Mouse (Mus musculus): ENCODE measurements at regions not wholly inside any gene's neighbourhood (a gene's known extent, or its start where the extent isn't known, plus 50 kb on each side); places are given as distances from the start of the nearest gene placed in this dataset.

DNA sequence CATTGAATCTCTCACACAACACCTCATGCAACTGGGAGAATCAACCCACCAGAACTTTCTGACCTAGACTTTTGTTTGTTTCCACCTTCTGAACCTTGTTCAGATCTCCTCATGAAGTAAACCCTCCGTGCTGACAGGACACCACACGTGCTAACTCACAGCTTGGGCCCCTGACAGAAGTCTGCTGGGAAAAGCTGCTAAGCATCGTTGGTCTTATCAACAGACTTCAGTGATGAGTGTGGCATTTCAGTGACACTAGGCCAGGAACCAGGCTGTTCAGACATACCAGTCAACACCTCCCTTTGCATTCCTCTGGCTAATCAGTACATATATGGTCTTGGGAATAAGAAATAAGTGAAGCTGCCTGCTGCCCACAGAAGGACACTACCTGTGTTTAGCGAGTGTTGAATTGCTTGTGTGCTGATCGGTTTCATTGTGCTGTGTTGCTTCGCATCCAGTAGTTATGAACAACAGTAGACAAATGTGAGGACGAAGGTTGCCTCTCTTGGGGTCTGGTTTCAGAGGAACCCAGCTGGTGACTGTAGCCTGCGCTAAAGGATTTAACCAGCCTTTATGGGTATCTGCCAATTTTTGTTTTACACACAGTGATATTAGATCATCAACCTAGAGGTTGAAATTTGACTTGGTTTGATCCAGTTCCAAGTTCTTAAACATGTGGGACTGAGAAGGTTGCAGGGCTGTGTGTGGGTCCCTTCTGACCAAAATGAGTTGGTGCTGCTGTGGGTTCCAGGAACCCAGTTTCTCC, 224.6 kb upstream of the Ttc29 start:
- H3K4me3 ChIP-seq (replicated peaks; ENCODE audit: low read length): no peak overlapping the region
- no peaks in the 10 kb centered on the region; the same call in 1 of the 2 replicates for H3K9me3 ChIP-seq (ENCODE audit: control insufficient read depth, low read length)
- H3K36me3 ChIP-seq (ENCODE audit: control insufficient read depth, insufficient read depth, low read length): no peaks in the 10 kb centered on the region
- H3K27me3 ChIP-seq (ENCODE audit: control insufficient read depth, insufficient read depth, low read length): no peaks in the 10 kb centered on the region
- H3K4me2 ChIP-seq (replicated peaks; ENCODE audit: low read depth, low read length, severe bottlenecking): no peak overlapping the region
- H3K4me1 ChIP-seq (ENCODE audit: control insufficient read depth, insufficient read depth, low read length): no peaks in the 10 kb centered on the region; the same call in 1 of the 2 replicates
- H3K9ac ChIP-seq (ENCODE audit: low read depth, low read length, severe bottlenecking): no peak overlapping the region
- WGBS: 63% methylated on average over 8 of the region's 8 CpGs
- ATAC-seq (ENCODE audit: low FRiP score, low read depth) (no peak), DNase-seq (ENCODE audit: low spot score) (no peak)
- TF ChIP-seq POLR2A (IDR thresholded peaks at IDR 0.05; ENCODE audit: borderline replicate concordance, extremely low read depth, insufficient read depth, insufficient read length): no peak
- no peak overlapping the region for H3K27ac ChIP-seq (replicated peaks; ENCODE audit: low read depth, low read length)

DNA sequence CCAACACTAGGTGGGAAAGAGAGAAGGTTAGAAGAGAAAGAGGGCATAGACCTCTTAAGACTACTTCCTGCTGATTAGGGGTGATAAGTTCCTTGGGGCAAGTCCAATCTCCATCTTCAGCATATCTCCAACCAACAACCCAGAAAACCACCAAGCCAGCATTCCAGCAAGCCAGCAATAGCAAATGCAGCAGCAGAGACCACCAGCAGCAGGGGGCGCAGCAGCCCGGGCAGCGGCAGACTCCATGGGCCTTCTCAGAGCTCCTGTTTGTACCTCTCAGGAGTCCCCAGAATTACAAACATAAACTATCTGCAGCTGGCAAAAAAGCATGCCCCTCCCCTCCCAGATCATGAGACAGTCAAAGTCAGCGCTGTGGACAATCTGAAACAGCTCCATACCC, 222.0 kb upstream of the Ttc29 start:
- no peak overlapping the region for H3K9ac ChIP-seq (ENCODE audit: low read depth, low read length, severe bottlenecking)
- no peaks in the 10 kb centered on the region for H3K27me3 ChIP-seq (ENCODE audit: control insufficient read depth, insufficient read depth, low read length)
- H3K4me1 ChIP-seq (ENCODE audit: control insufficient read depth, insufficient read depth, low read length): no peaks in the 10 kb centered on the region; the same call in 1 of the 2 replicates
- no peak for TF ChIP-seq POLR2A (IDR thresholded peaks at IDR 0.05; ENCODE audit: borderline replicate concordance, extremely low read depth, insufficient read depth, insufficient read length)
- H3K9me3 ChIP-seq (ENCODE audit: control insufficient read depth, low read length): no peaks in the 10 kb centered on the region; the same call in 1 of the 2 replicates
- no peak overlapping the region for H3K27ac ChIP-seq (replicated peaks; ENCODE audit: low read depth, low read length)
- H3K4me2 ChIP-seq (replicated peaks; ENCODE audit: low read depth, low read length, severe bottlenecking): no peak overlapping the region
- ATAC-seq (ENCODE audit: low FRiP score, low read depth): no peak
- H3K4me3 ChIP-seq (replicated peaks; ENCODE audit: low read length): no peak overlapping the region
- no peak for DNase-seq (ENCODE audit: low spot score)
- H3K36me3 ChIP-seq (ENCODE audit: control insufficient read depth, insufficient read depth, low read length): no peaks in the 10 kb centered on the region
- 35% methylated on average over 4 of the region's 4 CpGs for WGBS

GRCm38 (mm10) chr8:78000303-78000702, 212.8 kb upstream of the Ttc29 start:
- DNase-seq (ENCODE audit: low spot score) (no peak), ATAC-seq (ENCODE audit: low FRiP score, low read depth) (no peak)
- TF ChIP-seq POLR2A (IDR thresholded peaks at IDR 0.05; ENCODE audit: borderline replicate concordance, extremely low read depth, insufficient read depth, insufficient read length): no peak
- Histone ChIP-seq H3K36me3 (ENCODE audit: control insufficient read depth, insufficient read depth, low read length) (no peaks in the 10 kb centered on the region), H3K9me3 (ENCODE audit: control insufficient read depth, low read length) (no peaks in the 10 kb centered on the region), H3K4me2 (replicated peaks; ENCODE audit: low read depth, low read length, severe bottlenecking) (no peak overlapping the region), H3K4me3 (replicated peaks; ENCODE audit: low read length) (no peak overlapping the region), H3K27me3 (ENCODE audit: control insufficient read depth, insufficient read depth, low read length) (no peaks in the 10 kb centered on the region), H3K9ac (ENCODE audit: low read depth, low read length, severe bottlenecking) (no peak overlapping the region), H3K27ac (replicated peaks; ENCODE audit: low read depth, low read length) (no peak overlapping the region), H3K4me1 (ENCODE audit: control insufficient read depth, insufficient read depth, low read length) (peaks cover 9% of the 10 kb centered on the region; the same call in 1 of the 2 replicates)
- 78% methylated on average over 3 of the region's 3 CpGs for WGBS

DNA sequence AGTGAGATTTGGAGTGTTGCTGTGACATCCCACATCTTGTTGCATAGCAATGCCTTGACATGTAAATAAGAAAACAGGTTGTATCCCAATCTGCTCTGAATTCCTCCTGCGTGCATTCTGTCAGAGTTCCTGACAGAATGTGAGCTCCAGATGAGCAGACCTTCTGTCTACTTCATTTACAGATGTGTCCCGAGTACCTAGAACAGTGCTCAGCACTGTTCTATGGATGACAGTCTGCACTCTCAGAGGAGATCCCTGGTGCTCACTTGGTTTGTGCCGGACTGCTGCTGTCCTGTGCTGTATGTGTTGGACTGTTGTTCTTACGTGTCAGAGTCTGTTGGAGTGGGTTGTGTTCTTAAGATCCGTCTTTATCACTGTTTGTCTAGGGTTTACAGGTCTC, 211.4 kb upstream of the Ttc29 start:
- Histone ChIP-seq H3K27ac (replicated peaks; ENCODE audit: low read depth, low read length) (no peak overlapping the region), H3K4me2 (replicated peaks; ENCODE audit: low read depth, low read length, severe bottlenecking) (0 out of 2 replicates have a peak overlapping the region, but pooled peaks have one; percentile 15), H3K36me3 (ENCODE audit: control insufficient read depth, insufficient read depth, low read length) (no peaks in the 10 kb centered on the region), H3K4me1 (ENCODE audit: control insufficient read depth, insufficient read depth, low read length) (peaks cover 9% of the 10 kb centered on the region; the same call in 1 of the 2 replicates), H3K27me3 (ENCODE audit: control insufficient read depth, insufficient read depth, low read length) (no peaks in the 10 kb centered on the region), H3K4me3 (replicated peaks; ENCODE audit: low read length) (no peak overlapping the region), H3K9ac (ENCODE audit: low read depth, low read length, severe bottlenecking) (no peak overlapping the region), H3K9me3 (ENCODE audit: control insufficient read depth, low read length) (no peaks in the 10 kb centered on the region)
- ATAC-seq (ENCODE audit: low FRiP score, low read depth) (no peak), DNase-seq (ENCODE audit: low spot score) (no peak)
- no peak for TF ChIP-seq POLR2A (IDR thresholded peaks at IDR 0.05; ENCODE audit: borderline replicate concordance, extremely low read depth, insufficient read depth, insufficient read length)
- 46% methylated on average over 5 of the region's 5 CpGs for WGBS

DNA sequence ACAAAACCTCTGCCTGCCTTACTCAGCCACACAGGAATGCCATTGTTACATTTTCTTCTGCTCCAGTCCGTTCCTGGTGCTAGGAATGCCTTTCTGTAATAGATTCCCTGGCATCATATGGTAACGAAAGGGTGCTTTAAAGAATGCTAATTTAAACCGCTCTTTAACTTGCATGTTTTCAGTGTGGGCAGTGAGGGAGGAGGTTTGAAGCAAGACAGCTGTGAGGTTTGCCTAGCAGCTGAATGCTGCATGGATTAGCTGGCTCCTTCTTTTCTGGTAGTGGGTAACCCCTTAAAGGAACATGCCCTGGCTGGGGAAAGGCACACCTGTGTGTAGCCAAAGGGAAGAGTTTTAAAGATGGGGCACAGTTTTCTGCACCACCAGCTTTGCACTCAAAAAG, 211.0 kb upstream of the Ttc29 start:
- Histone ChIP-seq H3K27ac (replicated peaks; ENCODE audit: low read depth, low read length) (no peak overlapping the region), H3K9ac (ENCODE audit: low read depth, low read length, severe bottlenecking) (no peak overlapping the region), H3K27me3 (ENCODE audit: control insufficient read depth, insufficient read depth, low read length) (no peaks in the 10 kb centered on the region), H3K36me3 (ENCODE audit: control insufficient read depth, insufficient read depth, low read length) (no peaks in the 10 kb centered on the region), H3K4me1 (ENCODE audit: control insufficient read depth, insufficient read depth, low read length) (peaks cover 9% of the 10 kb centered on the region; the same call in 1 of the 2 replicates), H3K9me3 (ENCODE audit: control insufficient read depth, low read length) (no peaks in the 10 kb centered on the region), H3K4me2 (replicated peaks; ENCODE audit: low read depth, low read length, severe bottlenecking) (0 out of 2 replicates have a peak overlapping the region, but pooled peaks have one; percentile 15), H3K4me3 (replicated peaks; ENCODE audit: low read length) (no peak overlapping the region)
- TF ChIP-seq POLR2A (IDR thresholded peaks at IDR 0.05; ENCODE audit: borderline replicate concordance, extremely low read depth, insufficient read depth, insufficient read length): no peak
- DNase-seq (ENCODE audit: low spot score) (peak; percentile 19), ATAC-seq (ENCODE audit: low FRiP score, low read depth) (peak; percentile 75; the same call in 1 of the 2 replicates)
- WGBS: 11% methylated on average over 3 of the region's 3 CpGs

Data from limb, embryonic 14.5 days (tissue).